Mouse (Mus musculus) kidney, adult 18-20 months (tissue): Measurements from ENCODE around the gene 1700030J22Rik.

Experiments used
- DNase-seq: peaks from one replicate; pipeline ENCODE4 v3.0.0; 2021

Gene 1700030J22Rik

DNA sequence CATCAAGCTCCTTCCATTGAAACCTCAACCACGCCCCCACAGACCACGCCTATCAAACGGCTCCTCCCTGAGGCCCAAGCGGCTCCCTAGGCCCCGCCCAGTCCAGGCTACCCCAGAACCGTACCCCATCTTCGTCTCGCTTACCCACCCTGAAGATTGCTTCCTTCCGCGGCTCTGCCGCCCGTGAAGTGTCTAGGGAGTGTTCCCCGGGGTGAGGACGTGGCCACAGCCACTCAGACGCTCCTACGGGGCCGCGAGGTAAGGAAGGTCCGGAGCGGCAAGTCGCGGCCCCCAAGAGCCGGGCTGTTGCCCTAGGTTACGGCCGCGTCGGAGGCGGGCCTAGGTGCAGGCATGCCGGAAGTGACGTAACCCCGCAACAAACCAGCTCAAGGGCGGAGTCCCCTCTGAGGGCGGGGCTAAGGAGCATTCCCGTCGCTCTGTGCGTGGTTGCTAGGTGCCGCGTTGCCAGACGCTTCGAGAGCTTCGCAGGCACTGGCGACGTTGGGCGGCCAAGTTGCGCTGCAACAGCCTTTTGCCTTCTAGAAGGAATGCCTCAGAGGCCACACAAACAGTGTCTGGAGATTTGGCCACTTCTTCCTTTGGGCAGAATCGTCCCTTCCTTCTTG, at the start of gene 1700030J22Rik:
TSS of gene 1700030J22Rik (minus strand) at position 329 of the 626 bp plus-strand sequence.
- peak; percentile 100 for DNase-seq

DNA sequence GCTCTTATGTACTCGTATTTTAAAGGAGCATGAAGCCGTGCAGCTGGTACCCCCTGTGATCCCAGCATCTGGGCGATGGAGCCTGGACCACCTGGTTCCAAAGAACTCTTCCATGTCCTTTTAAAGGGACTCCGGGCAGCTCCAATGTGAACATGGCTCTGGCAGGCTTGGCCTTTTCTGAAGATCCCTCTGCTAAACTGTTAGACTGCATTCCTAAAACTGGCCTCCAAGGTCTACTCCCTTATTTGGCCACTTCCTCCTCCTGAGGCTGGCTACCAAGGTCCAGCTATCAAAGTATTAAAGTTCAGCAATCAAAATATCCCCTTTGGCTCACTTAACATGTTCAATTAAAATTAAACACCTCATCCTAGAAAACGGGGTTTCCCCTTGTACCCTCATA, 48.8 kb upstream of the 1700030J22Rik start:
- DNase-seq, result no peak

DNA sequence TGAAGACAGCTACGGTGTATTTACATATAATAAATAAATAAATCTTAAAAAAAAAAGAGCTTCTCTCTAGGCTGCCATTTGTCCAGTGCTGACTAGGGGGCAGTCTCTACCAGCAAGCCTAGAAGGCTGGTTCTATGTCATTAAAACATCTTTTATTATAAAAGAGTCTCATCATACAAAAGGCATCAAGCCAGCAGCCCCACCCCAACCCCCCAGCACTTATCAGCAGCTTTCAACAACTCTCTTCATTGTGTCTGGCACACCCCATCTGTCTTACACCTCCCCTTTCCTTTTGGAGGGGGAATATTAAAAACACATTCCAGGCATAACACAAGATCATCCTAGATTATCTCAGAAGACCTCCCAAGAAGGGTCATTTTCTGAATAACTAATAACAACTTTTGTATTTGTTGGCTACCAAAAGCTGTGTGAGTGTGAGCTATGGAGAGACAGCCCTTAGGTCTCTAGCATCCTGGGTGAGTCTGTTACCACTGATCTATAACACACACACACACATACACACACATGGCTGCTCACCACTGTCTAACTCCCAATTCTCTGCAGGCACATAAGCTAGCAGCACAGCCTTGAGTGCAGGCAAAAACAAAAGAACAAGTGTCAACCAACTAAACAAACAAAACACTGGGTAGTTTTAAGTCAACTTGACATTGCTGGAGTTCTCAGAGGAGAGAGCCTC, 43.7 kb upstream of the 1700030J22Rik start:
- DNase-seq, result no peak

DNA sequence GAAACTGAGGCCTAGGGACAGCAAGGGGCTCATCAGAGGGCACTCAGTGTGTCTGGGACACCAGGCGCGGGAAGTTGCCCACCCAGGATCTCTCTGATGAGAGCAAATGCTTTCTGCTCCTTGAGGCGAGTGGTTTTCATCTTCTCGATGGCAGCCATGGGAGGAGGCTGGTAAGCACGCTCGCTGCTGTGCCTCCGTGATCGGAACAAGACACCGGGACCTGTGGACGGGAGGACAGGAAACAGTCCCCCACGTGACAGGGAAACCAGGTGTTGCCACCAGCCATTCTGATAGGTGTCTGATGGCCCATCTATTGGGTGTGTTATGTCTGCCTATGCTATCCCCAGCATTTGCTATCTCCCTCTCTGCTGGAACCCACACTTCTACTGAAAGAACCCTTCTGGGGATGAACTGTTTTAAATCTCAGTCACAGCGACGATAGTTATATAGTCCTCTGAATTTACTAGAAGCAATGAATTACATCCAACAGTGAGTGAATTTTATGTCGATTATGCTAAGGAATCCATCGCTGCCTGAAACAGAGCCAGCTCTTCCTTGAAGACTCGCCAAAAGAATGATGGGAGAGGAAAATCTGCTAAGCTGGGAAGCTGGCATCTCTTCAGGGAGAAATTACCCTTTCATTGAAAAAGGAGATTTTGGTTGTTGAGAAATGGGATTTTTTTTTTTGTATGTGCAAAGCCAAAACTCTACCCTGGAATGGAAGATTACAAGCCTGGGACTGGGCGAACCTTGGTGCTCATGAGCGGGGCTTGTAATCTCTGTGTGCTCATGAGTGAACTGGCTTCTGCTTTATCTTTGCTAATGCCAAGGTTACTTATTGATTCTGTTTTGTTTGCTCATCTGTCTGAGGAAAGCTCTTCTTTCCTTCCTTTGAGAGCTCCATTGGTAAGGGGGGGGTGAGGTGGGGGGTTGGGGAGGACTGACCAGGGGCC, 40.8 kb upstream of the 1700030J22Rik start:
- no peak for DNase-seq

DNA sequence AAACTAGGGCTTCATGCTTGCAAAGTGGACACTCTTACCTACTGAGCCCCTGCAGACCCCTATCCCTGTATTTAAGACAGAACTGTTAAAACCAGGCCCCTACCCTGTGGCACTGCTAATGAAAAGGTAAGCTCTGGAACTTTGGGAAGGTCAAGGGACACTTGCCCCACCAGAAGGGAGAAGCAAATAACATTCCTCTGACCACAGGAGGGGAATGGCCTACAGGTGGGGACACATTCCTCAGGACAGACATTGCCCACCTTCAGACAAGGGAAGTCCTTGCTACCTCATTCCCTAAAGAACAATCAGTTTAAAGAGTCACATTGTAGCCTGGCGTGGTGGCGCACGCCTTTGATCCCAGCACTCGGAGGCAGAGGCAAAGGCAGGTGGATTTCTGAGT, 39.1 kb upstream of the 1700030J22Rik start:
- DNase-seq, result no peak

DNA sequence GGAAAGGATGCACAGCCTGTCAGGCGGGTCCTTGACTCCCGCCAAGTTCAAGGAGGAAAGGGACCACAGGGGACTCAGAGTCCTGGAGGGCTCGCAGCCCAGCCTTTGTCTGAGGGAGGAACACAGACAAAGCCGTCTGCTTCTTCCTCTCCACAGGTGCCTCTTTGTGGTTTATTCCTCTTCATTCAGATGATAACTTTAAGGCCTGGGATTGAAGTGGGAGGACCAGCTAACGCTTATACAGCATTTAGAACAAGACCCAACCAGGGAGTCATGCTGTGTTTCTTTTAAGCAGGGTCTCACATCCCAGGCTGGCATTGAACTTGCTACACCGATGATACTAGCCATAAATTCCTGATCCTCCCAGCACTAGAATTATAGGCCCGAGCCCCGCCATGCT, 38.2 kb upstream of the 1700030J22Rik start:
- no peak for DNase-seq

DNA sequence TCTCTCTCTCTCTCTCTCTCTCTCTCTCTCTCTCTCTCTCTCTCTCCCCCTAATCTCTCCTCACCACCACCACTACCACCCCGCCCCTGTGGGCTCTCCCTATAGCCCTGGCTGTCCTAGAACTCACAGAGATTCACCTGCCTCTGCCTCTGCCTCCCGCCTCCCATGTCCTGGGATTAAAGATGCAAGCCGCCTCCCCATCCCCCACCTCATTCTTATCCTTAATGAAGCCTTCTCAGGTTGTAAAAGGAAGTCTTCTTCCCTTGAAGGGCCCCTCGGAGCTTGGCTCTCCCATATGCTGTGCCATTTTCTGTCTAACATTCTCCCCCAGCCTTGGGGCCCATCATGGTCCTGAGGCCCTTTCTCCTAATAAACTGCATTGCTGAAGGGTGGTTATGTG, 36.9 kb upstream of the 1700030J22Rik start:
- DNase-seq, result no peak

DNA sequence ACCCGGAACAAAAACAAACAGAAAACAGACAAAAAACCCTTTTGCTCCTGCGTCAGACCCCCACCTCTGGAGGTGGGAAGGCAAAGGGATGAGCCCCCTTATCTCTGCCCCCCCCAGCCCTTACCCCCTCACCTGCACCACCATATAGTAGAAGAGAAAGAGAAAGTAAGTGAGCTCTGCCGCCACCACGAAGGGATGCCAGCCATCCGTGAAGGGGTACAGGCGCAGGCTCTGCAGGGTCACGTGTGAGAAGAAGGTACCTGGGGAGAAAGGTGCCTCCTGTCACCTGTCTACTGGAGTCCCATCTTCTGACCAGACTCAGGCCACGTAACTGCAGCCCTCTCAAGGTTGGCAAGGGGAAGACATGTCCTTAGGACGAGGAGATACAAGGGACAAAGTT, 32.6 kb upstream of the 1700030J22Rik start:
- no peak for DNase-seq

DNA sequence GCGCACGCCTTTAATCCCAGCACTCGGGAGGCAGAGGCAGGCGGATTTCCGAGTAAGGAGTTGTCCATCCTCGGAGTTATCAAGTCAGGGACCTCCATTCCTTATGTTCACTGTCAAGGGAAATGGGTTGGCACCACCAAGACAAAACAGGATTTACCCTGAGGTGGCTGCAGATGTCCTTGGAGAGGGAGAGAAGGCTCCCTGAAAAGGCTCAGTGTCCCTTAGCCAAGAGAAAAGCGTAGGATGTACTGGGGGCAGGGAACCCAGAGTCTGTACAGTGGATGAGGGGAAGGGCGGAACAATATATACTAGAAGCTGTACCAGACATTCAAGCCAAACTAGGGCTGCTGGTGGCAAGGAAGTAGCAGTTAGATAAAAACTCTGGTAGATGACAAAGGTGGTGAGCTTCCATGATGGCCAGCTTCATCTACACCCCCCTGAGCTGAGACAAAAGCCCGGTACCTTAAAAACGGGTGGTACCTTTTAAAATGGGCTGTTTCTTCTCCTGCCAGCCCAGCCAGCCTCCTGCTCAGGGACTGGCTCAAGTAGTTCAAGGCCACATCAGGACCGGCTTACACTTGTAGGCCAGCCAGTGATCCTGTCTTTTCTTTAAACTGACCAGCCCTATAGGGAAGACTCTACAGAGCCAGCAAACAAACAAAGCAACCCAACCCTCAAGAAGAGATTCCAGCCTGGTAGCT, 15.4 kb upstream of the 1700030J22Rik start:
- DNase-seq, result no peak

DNA sequence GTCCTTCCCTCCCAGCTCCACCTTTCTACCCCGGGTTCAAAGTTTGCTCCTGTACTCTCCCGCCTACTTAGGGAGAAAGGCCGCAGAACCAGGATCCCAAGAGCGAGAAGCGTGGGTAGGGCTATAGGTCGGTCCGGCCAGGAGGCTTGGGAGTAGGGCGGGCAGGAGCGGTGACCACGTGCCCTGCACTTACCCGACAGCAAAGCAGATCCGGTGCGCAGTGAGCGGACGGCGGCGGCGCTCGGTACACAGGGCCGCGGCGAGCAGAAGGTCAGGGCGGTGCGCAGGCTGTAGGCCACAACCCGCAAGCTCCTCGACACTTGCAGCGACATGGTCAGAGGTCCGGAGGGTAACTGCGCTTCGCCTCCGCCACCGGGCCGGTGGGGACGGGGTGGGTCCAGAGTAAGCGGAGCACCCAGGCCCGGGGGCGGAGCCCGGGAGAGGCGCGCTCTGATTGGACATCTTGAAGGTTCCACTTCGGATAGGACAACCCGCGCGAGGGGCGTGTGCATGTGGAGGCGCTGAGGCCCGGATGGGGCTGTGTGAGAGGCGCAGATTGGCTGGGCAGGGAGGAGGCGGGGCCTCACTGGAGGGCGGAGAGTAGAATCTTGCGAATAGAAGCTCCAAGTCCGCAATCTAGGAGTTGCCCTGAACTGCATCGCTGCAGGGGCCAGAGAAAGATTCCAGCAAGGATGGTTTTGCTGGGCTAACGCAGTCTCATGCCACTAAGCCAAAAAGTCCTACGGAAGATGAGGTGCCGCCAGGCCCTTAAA, 14.5 kb upstream of the 1700030J22Rik start, which contains the start of gene Gcsh:
TSS of gene Gcsh (minus strand) at position 443 of the 773 bp plus-strand sequence.
- peak; percentile 99 for DNase-seq

DNA sequence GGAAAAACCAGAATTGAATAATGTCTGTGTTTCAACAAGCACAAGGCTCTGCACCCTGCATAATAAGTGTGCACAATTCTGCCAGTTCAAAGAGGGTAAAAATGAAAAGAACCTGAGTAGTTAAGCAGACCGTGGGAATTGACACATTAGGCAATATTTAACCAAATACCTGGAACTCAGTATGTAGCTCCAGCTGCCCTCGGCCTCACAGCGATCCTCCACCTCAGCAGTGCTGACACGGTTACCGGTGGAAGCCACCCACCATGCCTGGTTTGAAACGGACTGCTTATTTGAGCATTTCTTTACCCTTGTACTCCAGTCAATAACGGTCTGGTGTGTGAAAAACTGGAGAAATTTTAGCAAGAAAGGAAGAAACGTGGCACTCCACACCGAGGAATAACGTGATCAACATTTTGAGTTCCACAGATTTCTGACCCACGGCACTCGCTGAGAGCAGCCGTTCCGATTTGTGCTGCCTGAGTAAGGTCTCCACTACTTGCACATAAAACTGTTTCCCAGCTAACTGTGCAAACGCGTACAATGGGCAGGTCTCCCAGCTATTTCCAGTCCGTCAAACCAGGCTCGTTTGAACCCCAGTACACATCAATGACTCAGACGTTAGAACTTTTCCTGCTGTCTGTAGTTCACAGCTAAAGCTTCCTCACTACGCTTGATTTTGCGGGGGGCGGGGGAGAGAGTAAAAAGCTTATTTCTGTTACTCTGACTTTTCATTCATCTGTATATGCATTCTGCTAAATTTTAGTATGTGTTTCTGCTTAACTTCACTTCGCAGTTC, 13.6 kb upstream of the 1700030J22Rik start:
- DNase-seq, result peak; percentile 70

DNA sequence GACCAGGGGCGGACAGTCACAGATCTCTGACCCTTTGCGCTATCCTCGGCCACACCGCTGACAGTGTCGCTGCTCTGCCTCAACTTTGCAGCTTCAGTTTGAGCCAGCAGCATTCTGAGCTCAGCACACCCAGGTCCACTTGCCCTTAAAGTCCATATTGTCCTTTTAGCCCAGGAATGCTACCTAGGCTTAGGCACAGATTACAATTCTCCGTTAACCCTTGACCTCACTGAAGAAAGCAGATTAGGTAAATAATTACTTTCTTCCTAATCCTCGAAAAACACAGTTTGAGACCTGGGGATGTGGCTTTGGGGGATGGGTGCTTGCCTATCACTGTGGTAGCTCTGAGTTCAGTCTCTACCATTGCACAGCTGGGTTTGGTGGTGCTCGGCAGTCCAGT, 12.5 kb upstream of the 1700030J22Rik start:
- peak; percentile 32 for DNase-seq

DNA sequence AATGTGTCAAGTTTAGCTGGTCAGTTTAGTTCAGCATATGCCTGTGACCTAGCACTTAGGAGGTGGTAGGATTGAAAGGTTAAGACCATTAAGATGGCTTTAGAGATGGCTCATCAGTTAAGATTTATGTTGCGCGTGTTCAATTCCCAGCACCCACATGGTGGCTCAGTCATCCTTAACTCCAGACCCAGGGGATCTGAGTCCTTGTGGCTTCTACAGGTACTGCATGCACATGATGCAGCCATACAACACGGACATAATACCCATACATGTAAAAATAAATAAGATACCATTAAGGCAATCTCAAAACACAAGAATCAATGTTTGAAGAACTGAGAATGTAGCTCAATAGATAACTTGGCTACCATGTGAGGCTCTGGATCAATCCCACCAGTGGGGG, 11.1 kb upstream of the 1700030J22Rik start:
- no peak for DNase-seq

DNA sequence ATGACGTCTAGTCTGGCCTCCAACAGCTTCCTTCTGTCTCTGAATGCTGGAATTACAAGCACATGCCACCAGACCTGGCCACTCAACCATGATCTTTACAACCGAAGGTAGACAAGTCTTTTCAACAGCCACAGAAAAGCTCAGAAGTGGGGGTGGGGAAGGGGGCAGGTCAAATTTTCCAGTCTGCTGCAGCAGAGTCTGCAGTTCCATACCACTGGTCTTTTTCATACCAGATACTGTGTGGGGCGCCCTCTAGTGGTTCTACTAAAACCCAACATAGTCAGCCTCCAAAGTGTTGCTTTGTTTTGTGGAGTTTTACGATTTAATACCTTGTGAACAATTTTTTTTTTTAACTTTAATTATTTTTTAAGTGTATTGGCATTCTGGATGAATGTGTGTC, 1.4 kb upstream of the 1700030J22Rik start:
- peak; percentile 55 for DNase-seq

DNA sequence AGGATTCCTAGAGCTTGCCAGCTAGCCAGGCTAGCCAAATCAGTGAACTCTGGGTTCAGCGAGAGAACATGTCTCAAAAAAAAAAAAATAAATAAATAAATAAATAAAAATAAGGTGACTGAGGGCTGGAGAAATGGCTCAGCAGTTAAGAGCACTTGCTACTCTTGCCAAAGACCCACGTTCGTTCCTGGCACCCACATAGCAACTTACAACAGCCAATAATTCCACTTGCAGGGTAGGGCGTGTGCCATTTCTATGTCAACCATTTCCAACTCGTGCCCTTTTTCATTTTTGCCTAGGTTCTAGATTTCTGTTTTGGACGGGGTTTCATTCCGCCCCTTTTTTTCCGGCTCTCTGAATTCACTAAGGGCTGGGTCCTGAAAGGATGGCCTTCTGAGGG, 707 bp downstream of the 1700030J22Rik start:
- no peak for DNase-seq

DNA sequence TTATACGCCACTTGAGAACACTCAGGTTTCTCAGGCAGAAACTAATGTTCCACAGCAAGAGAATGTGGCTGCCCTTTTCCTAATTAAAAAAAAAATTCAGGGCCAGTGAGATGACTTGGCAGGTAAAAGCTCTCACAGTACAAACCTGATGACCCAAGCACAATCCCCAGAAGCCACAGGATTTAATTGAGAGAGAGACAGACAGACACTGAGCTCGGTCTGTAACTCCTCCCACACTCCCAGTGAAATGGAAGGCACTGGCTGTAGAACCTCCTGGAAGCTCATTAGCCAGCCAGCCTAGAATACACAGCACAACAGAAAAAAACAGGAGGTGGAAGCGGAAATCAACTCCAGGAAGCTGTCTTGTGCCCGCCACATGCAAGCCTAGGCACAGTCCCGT, 3.2 kb downstream of the 1700030J22Rik start:
- DNase-seq, result peak; percentile 20

DNA sequence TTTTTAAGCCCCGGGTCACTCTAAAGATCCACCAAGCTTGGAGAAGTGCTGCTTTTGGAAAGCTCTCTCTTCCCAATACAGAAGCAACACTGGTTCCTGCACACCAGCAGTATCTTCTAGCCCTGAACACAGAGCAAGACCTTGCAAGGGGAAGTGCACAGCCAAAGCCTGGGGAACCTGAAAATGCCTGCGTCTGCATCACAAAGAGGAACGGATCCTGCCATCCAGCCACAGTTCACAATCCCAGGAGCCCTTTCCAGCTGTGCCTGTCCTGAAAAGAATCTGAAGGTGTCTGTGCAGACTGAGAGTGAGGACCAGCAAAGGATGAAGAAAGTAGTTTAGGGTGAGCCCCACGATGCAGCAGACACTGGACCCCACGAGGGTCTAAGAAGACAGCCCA, 3.7 kb downstream of the 1700030J22Rik start:
- DNase-seq, result no peak

DNA sequence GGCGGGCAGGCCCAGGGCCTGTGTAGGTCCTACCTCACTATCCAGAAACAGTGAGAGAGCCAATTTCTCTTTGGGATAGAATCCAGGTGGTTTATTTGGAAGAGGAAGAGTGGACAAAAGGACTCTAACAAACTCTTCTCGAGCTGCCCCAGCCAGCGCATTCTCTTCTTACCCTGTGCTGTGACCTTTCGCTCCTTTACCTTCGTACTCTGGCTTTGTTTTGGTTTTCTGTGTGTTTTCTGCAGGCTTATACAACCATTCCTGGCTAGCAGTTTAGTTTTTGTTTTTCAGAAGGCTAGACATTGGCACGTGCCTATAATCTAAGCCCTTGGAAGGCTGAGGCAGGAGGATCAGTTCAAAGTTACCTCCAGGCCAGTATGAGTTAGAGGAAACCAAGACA, 9.2 kb downstream of the 1700030J22Rik start:
- peak; percentile 29 for DNase-seq

DNA sequence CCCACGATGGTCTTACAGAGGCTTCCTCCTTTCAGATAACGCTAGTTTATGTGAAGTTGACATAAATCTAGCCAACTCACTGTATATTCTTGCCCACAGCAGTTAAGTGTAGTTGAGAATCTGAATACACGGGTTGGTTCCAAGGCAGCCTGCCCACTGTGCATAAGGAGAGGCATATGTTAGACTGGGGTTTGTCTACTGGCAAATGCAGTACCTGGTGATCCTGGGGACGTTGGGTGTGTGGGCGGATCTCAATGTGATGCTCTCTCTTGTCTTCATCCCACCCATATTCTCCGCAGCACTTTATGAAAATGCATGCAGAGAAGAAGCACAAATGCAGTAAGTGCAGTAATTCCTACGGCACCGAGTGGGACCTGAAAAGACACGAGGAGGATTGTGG, 24.3 kb downstream of the 1700030J22Rik start:
- no peak for DNase-seq

DNA sequence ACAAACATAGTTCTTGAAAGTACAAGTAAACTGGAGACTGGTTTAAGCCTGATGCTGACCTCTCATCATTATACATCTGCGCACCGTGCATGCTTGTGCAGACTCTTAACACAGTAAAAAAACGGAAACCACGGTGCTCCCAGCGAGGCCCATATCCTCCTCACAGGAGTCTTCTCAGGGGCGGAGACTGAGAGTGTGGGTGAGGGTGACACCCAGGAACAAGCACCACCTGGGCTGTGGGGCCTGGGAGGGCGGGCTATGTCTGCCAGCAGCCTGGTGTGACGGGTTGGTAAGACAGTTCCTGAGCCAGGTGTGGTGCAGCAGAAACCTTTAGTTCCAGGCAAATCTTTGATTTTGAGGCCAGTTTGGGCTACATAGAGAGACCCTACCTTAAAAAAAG, 26.3 kb downstream of the 1700030J22Rik start:
- no peak for DNase-seq

DNA sequence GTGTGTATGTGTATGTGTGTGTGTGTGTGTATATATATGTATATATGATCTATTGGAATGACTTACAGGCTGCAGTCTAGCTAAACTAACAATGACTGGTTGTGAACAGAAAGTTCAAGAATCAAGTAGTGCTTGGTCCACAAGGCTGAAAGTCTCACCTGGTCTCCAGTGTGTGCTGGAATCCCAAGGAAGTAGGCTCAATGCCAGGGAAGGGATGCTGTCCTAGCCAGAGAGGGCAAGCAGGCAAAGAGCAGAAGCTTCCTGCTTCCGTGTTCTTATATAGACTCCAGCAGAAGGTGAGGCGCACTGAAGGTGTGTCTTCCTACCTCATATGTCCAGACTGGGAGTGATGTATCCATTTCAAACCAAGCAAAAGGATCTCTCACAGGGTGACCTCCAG, 27.0 kb downstream of the 1700030J22Rik start:
- DNase-seq, result no peak
